Mouse (Mus musculus) kidney, embryonic 16.5 days (tissue): Measurements from ENCODE around the gene Usp47. TPM values are rescaled to one million over a fixed set of nuclear protein-coding genes. Genes with fewer than 3 reads are reported as not detected.

Experiments used
- ATAC-seq: fragments of 200-750 bp; cut with Nextera tagmentation; 2 replicates; pipeline ENCODE4 v1.8.0; 2017; ENCODE audit warnings: moderate TSS enrichment; ENCODE audit not compliant: low FRiP score, low TSS enrichment
- H3K27ac ChIP-seq: fragments of 300-500 bp; sonication (generic); 2 replicates; pipeline ENCODE4 v1.5.1; 2014; ENCODE audit warnings: low read length
- H3K27me3 ChIP-seq: fragments of 300-500 bp; sonication (generic); 2 replicates; pipeline ENCODE4 v1.6.1; 2014; ENCODE audit warnings: low read length, control low read depth, mixed read lengths; ENCODE audit not compliant: insufficient read depth
- H3K36me3 ChIP-seq: fragments of 300-500 bp; sonication (generic); 2 replicates; pipeline ENCODE4 v1.6.1; 2014; ENCODE audit warnings: low read length, control low read depth, mixed read lengths; ENCODE audit not compliant: insufficient read depth
- H3K4me1 ChIP-seq: fragments of 300-500 bp; sonication (generic); 2 replicates; pipeline ENCODE4 v1.6.1; 2014; ENCODE audit warnings: low read length, control low read depth, mixed read lengths; ENCODE audit not compliant: insufficient read depth
- H3K4me2 ChIP-seq: fragments of 300-500 bp; sonication (generic); replicated peaks from 2 replicates; pipeline ENCODE4 v1.6.1; 2014; ENCODE audit warnings: low read depth, low read length
- H3K4me3 ChIP-seq: fragments of 300-500 bp; sonication (generic); 2 replicates; pipeline ENCODE4 v1.5.1; 2014; ENCODE audit warnings: mild to moderate bottlenecking, low read length
- H3K9ac ChIP-seq: fragments of 300-500 bp; sonication (generic); replicated peaks from 2 replicates; pipeline ENCODE4 v1.6.1; 2014; ENCODE audit warnings: low read length
- H3K9me3 ChIP-seq: fragments of 300-500 bp; sonication (generic); 2 replicates; pipeline ENCODE4 v1.6.1; 2016; ENCODE audit warnings: low read length, control low read depth
- WGBS: fragments of 180-500 bp; shearing (Covaris S2); extraction: QIAGEN DNeasy Blood & Tissue Kit; methylation state at CpG from one replicate; pipeline ENCODE4 v1.1.7; 2014; 5-methylcytosine and 5-hydroxymethylcytosine counted together
- polyA plus RNA-seq: library from polyadenylated mRNA; unstranded; fragments of >200 nt; fragmentation: Nextera tagmentation; extraction: Ambion mirVana; gene quantifications from 2 replicates; pipeline ENCODE4 v1.2.1, GENCODE M21; 2015

Gene Usp47
- polyA plus RNA-seq, 1 experiment from 2014 or later, result 63.4 TPM

GRCm38 (mm10) chr7:112127085-112127637, 103.9 kb downstream of the Usp47 start:
- no peaks in the 10 kb centered on the region for H3K36me3 ChIP-seq
- H3K4me2 ChIP-seq, result no peak overlapping the region
- H3K9me3 ChIP-seq, result no peaks in the 10 kb centered on the region
- H3K27ac ChIP-seq, result no peak overlapping the region
- H3K27me3 ChIP-seq, result no peaks in the 10 kb centered on the region
- 64% methylated on average over 5 of the region's 5 CpGs for WGBS
- peak; percentile 39; the same call in 1 of the 2 replicates for ATAC-seq
- H3K4me3 ChIP-seq, result no peak overlapping the region
- no peaks in the 10 kb centered on the region for H3K4me1 ChIP-seq
- no peak overlapping the region for H3K9ac ChIP-seq

- 83% methylated on average over 4 of the region's 4 CpGs for WGBS
- H3K36me3 ChIP-seq, result no peaks in the 10 kb centered on the region
Observed at GRCm38 (mm10) chr7:112127954-112128353, 104.7 kb downstream of the Usp47 start.

GRCm38 (mm10) chr7:112128810-112129209, 105.5 kb downstream of the Usp47 start:
- no peak overlapping the region for H3K4me2 ChIP-seq
- peak; percentile 66 for ATAC-seq
- no peaks in the 10 kb centered on the region for H3K36me3 ChIP-seq
- H3K27me3 ChIP-seq, result no peaks in the 10 kb centered on the region
- H3K27ac ChIP-seq, result no peak overlapping the region
- H3K4me3 ChIP-seq, result no peak overlapping the region
- no peaks in the 10 kb centered on the region for H3K4me1 ChIP-seq
- no peaks in the 10 kb centered on the region for H3K9me3 ChIP-seq
- no peak overlapping the region for H3K9ac ChIP-seq
- whole genome bisulfite sequencing, result 44% methylated on average over 4 of the region's 4 CpGs

More at GRCm38 (mm10) chr7:112127954-112128353, 104.7 kb downstream of the Usp47 start:
- H3K4me3 ChIP-seq, result no peak overlapping the region
- no peaks in the 10 kb centered on the region for H3K27me3 ChIP-seq
- H3K27ac ChIP-seq, result no peak overlapping the region
- no peaks in the 10 kb centered on the region for H3K9me3 ChIP-seq
- no peak overlapping the region for H3K4me2 ChIP-seq
- no peak overlapping the region for H3K9ac ChIP-seq
- no peaks in the 10 kb centered on the region for H3K4me1 ChIP-seq
- no peak for ATAC-seq

GRCm38 (mm10) chr7:112129851-112130250, 106.5 kb downstream of the Usp47 start:
- no peaks in the 10 kb centered on the region for H3K4me1 ChIP-seq
- H3K9ac ChIP-seq, result no peak overlapping the region
- H3K36me3 ChIP-seq, result no peaks in the 10 kb centered on the region
- H3K27ac ChIP-seq, result no peak overlapping the region
- ATAC-seq, result no peak
- no peak overlapping the region for H3K4me3 ChIP-seq
- H3K27me3 ChIP-seq, result no peaks in the 10 kb centered on the region
- no peak overlapping the region for H3K4me2 ChIP-seq
- 79% methylated on average over 6 of the region's 6 CpGs for WGBS
- H3K9me3 ChIP-seq, result no peaks in the 10 kb centered on the region

DNA sequence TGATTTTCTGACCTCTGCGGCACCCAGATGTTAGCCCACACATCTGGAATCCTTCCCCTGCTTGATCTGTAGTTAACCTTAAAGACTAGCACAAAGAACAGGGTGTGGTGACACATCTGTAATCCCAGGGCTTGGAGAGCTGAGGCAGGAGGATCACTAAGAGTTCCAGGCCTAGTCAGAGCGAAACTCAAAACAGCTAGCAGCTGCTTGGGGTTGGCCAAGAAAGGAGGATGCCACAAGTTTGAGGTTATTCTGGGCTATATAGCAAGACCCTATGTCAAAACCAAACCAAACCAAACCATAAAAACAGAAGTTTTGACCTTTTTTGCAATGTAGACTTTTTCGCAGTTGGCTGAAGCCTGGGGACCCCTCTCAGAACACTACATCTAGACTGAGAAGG, 107.4 kb downstream of the Usp47 start:
- H3K9me3 ChIP-seq, result no peaks in the 10 kb centered on the region
- H3K4me1 ChIP-seq, result no peaks in the 10 kb centered on the region
- no peak overlapping the region for H3K4me3 ChIP-seq
- no peak overlapping the region for H3K9ac ChIP-seq
- no peak overlapping the region for H3K27ac ChIP-seq
- no peak for ATAC-seq
- no peak overlapping the region for H3K4me2 ChIP-seq
- H3K27me3 ChIP-seq, result no peaks in the 10 kb centered on the region
- H3K36me3 ChIP-seq, result no peaks in the 10 kb centered on the region
- WGBS, result 91% methylated on average over 3 of the region's 3 CpGs

GRCm38 (mm10) chr7:112132005-112132404, 108.7 kb downstream of the Usp47 start:
- no peak for ATAC-seq
- H3K27me3 ChIP-seq, result no peaks in the 10 kb centered on the region
- H3K9ac ChIP-seq, result no peak overlapping the region
- H3K4me2 ChIP-seq, result no peak overlapping the region
- H3K9me3 ChIP-seq, result no peaks in the 10 kb centered on the region
- H3K4me1 ChIP-seq, result no peaks in the 10 kb centered on the region
- peak overlapping the region; percentile 17; the same call in 1 of the 2 replicates for H3K27ac ChIP-seq
- WGBS, result 68% methylated on average over 6 of the region's 6 CpGs
- H3K36me3 ChIP-seq, result no peaks in the 10 kb centered on the region
- H3K4me3 ChIP-seq, result no peak overlapping the region

- Histone ChIP-seq H3K27me3 (no peaks in the 10 kb centered on the region), H3K36me3 (no peaks in the 10 kb centered on the region), H3K4me2 (no peak overlapping the region), H3K9ac (no peak overlapping the region), H3K4me1 (no peaks in the 10 kb centered on the region), H3K9me3 (no peaks in the 10 kb centered on the region), H3K4me3 (no peak overlapping the region), H3K27ac (no peak overlapping the region)
- WGBS, result 93% methylated on average over 5 of the region's 5 CpGs
- no peak for ATAC-seq
Observed at GRCm38 (mm10) chr7:112133277-112133676, 110.0 kb downstream of the Usp47 start.

- H3K27me3 ChIP-seq, result no peaks in the 10 kb centered on the region
- WGBS, result 85% methylated on average over 4 of the region's 4 CpGs
Observed at GRCm38 (mm10) chr7:112135161-112135560, 111.9 kb downstream of the Usp47 start.

DNA sequence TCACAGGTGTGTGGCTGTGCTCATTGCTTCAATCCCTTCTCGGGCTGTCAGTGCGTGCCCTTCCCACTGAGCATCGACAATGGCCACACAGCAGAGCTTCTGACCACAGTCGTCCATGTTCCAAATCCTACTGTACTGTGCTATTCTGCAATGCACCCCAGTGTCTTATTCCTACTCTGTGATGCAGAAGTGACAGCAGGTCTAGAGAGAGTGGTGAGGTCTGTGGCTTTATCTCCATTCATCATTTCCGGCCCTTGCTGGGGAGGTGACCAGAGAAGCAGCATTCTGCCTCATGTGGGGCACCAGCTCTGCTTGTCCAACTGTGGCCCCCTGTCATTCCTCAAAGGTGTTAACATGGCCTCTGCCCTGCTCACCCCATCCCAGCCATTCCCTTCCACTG, 113.2 kb downstream of the Usp47 start:
- 73% methylated on average over 5 of the region's 5 CpGs for WGBS
- Histone ChIP-seq H3K9me3 (no peaks in the 10 kb centered on the region), H3K4me3 (no peak overlapping the region), H3K4me2 (no peak overlapping the region), H3K4me1 (no peaks in the 10 kb centered on the region), H3K27ac (no peak overlapping the region), H3K9ac (no peak overlapping the region), H3K36me3 (no peaks in the 10 kb centered on the region), H3K27me3 (no peaks in the 10 kb centered on the region)
- no peak for ATAC-seq

More at GRCm38 (mm10) chr7:112135161-112135560, 111.9 kb downstream of the Usp47 start:
- no peak overlapping the region for H3K4me3 ChIP-seq
- no peaks in the 10 kb centered on the region for H3K4me1 ChIP-seq
- no peaks in the 10 kb centered on the region for H3K9me3 ChIP-seq
- H3K9ac ChIP-seq, result no peak overlapping the region
- ATAC-seq, result no peak
- H3K36me3 ChIP-seq, result no peaks in the 10 kb centered on the region
- no peak overlapping the region for H3K4me2 ChIP-seq
- no peak overlapping the region for H3K27ac ChIP-seq

DNA sequence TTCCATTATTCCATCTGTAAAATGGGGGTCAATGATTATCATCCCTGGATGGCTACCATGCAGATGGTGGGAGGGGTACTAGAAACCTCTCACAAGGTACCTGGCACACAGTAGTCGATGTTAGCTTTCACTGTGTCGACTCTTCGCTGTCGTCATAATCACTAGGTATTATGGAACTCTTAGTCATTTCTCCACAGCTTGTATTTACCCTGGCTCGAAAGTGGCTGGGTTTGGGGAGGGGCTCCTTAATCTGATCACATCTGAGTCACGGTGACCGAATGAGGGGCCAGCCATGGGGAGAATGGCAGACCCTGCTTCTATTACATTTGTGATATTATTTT, 114.8 kb downstream of the Usp47 start:
- Histone ChIP-seq H3K4me3 (no peak overlapping the region), H3K27ac (no peak overlapping the region), H3K9ac (no peak overlapping the region), H3K36me3 (no peaks in the 10 kb centered on the region), H3K27me3 (no peaks in the 10 kb centered on the region), H3K4me2 (no peak overlapping the region), H3K9me3 (no peaks in the 10 kb centered on the region), H3K4me1 (peaks cover 4% of the 10 kb centered on the region; the same call in 1 of the 2 replicates)
- ATAC-seq, result no peak
- WGBS, result 81% methylated on average over 7 of the region's 7 CpGs
